Comparison of ENCODE assay signal across 43 mouse cellular contexts in the genomic region with DNA sequence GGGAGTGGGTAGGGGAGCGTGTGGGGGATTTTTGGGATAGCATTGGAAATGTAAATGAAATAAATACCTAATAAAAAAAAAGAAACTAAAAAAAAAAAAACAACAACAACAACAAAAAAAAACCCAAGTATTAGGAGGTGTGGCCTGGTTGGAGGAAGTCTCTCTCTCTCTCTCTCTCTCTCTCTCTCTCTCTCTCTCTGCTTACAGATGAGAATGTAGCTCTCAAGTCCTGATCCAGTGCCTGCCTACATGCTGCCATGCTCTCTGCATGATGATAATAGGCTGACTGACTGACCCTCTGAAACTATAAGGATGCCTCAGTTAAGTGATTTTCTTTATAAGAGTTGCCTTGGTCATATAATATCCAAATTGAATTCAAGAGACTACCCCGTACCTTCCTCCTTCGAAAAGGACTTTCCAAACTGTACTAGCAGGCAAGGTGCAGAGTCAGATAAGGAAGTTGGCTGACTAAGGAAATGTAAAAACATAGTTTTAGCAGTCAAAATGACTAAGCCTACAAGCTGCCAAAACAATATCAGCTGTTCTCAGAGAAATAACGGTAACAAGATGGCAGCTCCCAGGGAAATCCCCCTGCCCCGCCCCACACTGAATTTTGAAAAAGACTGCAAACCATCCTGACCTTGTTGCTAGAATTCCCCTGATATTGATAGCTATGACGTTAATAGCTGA. TPM values are rescaled to one million over a fixed set of nuclear protein-coding genes. Genes with fewer than 3 reads are reported as not detected.
DNase-seq lines count a peak whose midpoint lies in the region; ATAC-seq and TF ChIP-seq lines count a peak whose summit lies in the region.
"Had no signal": no experiment of that assay in that cellular context is flagged by ENCODE, and none has a peak within 500 bp of the region (broad histone marks: within the 10 kb centered on the region; RNA-seq: fewer than 3 reads in every experiment).

No protein-coding gene starts in this region.

- no peaks in the 10 kb centered on the region for H3K27me3 ChIP-seq in CH12.LX (replicated peaks)
- no peaks in the 10 kb centered on the region for H3K27me3 ChIP-seq in MEL (ENCODE audit: control insufficient read depth in 1 of 2, insufficient read depth in 2 of 2, low read length in 2 of 2)
- no peaks in the 10 kb centered on the region for H3K27me3 ChIP-seq in liver, postnatal 0 days (ENCODE audit: insufficient read depth, low read length)
- no peaks in the 10 kb centered on the region for H3K27me3 ChIP-seq in cerebellum, adult 2 months (ENCODE audit: control insufficient read depth, insufficient read depth, low read length)
- no peaks in the 10 kb centered on the region for H3K27me3 ChIP-seq in kidney, adult 2 months (replicated peaks; ENCODE audit: control insufficient read depth, insufficient read depth, low read length)
- H3K27me3 ChIP-seq: forebrain, embryonic 15.5 days; limb, embryonic 15.5 days; midbrain, embryonic 15.5 days had no signal

- peaks cover 4 to 51% of the 10 kb centered on the region in 2 experiments for H3K4me1 ChIP-seq in CH12.LX (ENCODE audit: control insufficient read depth in 1 of 2, insufficient read depth in 2 of 2)
- peaks cover 0 to 3% of the 10 kb centered on the region in 2 experiments; a peak in 3 of 4 replicates for H3K4me1 ChIP-seq in MEL (ENCODE audit: control insufficient read depth in 1 of 2, insufficient read depth in 2 of 2, low read length in 2 of 2)
- H3K4me1 ChIP-seq in liver, postnatal 0 days (ENCODE audit: insufficient read depth): peaks cover 9% of the 10 kb centered on the region
- H3K4me1 ChIP-seq in cerebellum, adult 2 months (ENCODE audit: control insufficient read depth, insufficient read depth, low read length): 0 out of 2 replicates have a peak, but pooled peaks cover 3% of the 10 kb centered on the region
- H3K4me1 ChIP-seq in kidney, adult 2 months (ENCODE audit: control insufficient read depth, insufficient read depth, low read length): no peaks in the 10 kb centered on the region

- H3K79me2 ChIP-seq in CH12.LX (replicated peaks; ENCODE audit: control insufficient read depth, extremely low read depth, insufficient read depth, poor library complexity, severe bottlenecking): no peaks in the 10 kb centered on the region
- H3K79me2 ChIP-seq in MEL (ENCODE audit: control insufficient read depth, insufficient read depth, low read length, poor library complexity): no peaks in the 10 kb centered on the region

- no peak overlapping the region for H3K27ac ChIP-seq in CH12.LX (ENCODE audit: insufficient read depth, low read depth)
- peak overlapping the region; percentile 96 for H3K27ac ChIP-seq in MEL (ENCODE audit: control insufficient read depth, low read depth, low read length)
- H3K27ac ChIP-seq in liver, postnatal 0 days (ENCODE audit: low read depth): no peak overlapping the region
- no peak overlapping the region for H3K27ac ChIP-seq in cerebellum, adult 2 months (ENCODE audit: insufficient read depth, low read length)
- no peak overlapping the region for H3K27ac ChIP-seq in kidney, adult 2 months (ENCODE audit: insufficient read depth, low read depth, low read length)
- H3K27ac ChIP-seq: forebrain, embryonic 10.5 days; forebrain, embryonic 15.5 days; gastrocnemius, adult 2 months; heart, adult 2 months; heart, embryonic 13.5 days; intestine, embryonic 15.5 days; limb, embryonic 10.5 days; limb, embryonic 15.5 days; macrophage; midbrain, embryonic 10.5 days; midbrain, embryonic 15.5 days; neural tube, embryonic 12.5 days had no signal

- dilution Hi-C loops in CH12.LX (cut with MboI; ENCODE audit: extremely low pct_ligation_motif_present, extremely low pct_unique_long_range_greater_than_20kb, low sequenced_read_pairs): no loop called here

- no peak overlapping the region for H3K4me2 ChIP-seq in CH12.LX (ENCODE audit: insufficient read depth, low read depth, poor library complexity, severe bottlenecking)
- H3K4me2 ChIP-seq in liver, postnatal 0 days (ENCODE audit: low read depth, low read length): no peak overlapping the region
- H3K4me2 ChIP-seq: forebrain, embryonic 15.5 days; heart, embryonic 13.5 days; intestine, embryonic 15.5 days; limb, embryonic 15.5 days; midbrain, embryonic 15.5 days; neural tube, embryonic 12.5 days had no signal

- TF ChIP-seq POLR2A in CH12.LX (IDR thresholded peaks at IDR 0.05; ENCODE audit: low read depth, low read length) (no peak), MEL (IDR thresholded peaks at IDR 0.05; ENCODE audit: control insufficient read depth in 1 of 2, insufficient read depth in 1 of 2, low read depth in 1 of 2, low read length in 2 of 2, poor library complexity in 1 of 2) (no peak)
- no peak for TF ChIP-seq POLR2A in cerebellum, adult 2 months (IDR thresholded peaks at IDR 0.05; ENCODE audit: borderline replicate concordance, insufficient read depth, low read length)
- no peak for TF ChIP-seq POLR2A in kidney, adult 2 months (IDR thresholded peaks at IDR 0.05; ENCODE audit: low read depth, low read length)

- in situ Hi-C loops in CH12.LX (cut with MboI; ENCODE audit: low pct_ligation_motif_present, low pct_unique_long_range_greater_than_20kb, low sequenced_read_pairs): no loop called here

- H3K9me3 ChIP-seq in CH12.LX (replicated peaks; ENCODE audit: low read length) (peaks cover 4% of the 10 kb centered on the region), MEL (replicated peaks; ENCODE audit: insufficient read depth, low read length) (no peaks in the 10 kb centered on the region)
- no peaks in the 10 kb centered on the region for H3K9me3 ChIP-seq in liver, postnatal 0 days (ENCODE audit: low read length)
- H3K9me3 ChIP-seq: forebrain, embryonic 10.5 days; forebrain, embryonic 15.5 days; heart, embryonic 13.5 days; intestine, embryonic 15.5 days; limb, embryonic 10.5 days; limb, embryonic 15.5 days; midbrain, embryonic 10.5 days; midbrain, embryonic 15.5 days; neural tube, embryonic 12.5 days had no signal

- 53% methylated on average over 6 of the region's 6 CpGs for WGBS in liver, postnatal 0 days (ENCODE audit: insufficient replicate concordance)
- 91% methylated on average over 6 of the region's 6 CpGs for WGBS in cerebellum, adult 2 months
- 88% methylated on average over 6 of the region's 6 CpGs for WGBS in kidney, adult 2 months

- TF ChIP-seq CTCF in CH12.LX (conservative IDR thresholded peaks at IDR 0.05 in 1 of 2, IDR thresholded peaks at IDR 0.05 in 1 of 2; ENCODE audit: low read depth in 2 of 2, low read length in 2 of 2) (no peak), MEL (IDR thresholded peaks at IDR 0.05 in 2 of 3, conservative IDR thresholded peaks at IDR 0.05 in 1 of 3; ENCODE audit: control insufficient read depth in 1 of 3, insufficient read depth in 1 of 3, low read depth in 2 of 3, low read length in 3 of 3, poor library complexity in 1 of 3, severe bottlenecking in 1 of 3) (no peak)
- TF ChIP-seq CTCF in liver, postnatal 0 days (IDR thresholded peaks at IDR 0.05; ENCODE audit: low read depth): no peak
- no peak for TF ChIP-seq CTCF in cerebellum, adult 2 months (IDR thresholded peaks at IDR 0.05; ENCODE audit: borderline replicate concordance, insufficient read depth, low read depth, low read length)
- TF ChIP-seq CTCF in kidney, adult 2 months (conservative IDR thresholded peaks at IDR 0.05; ENCODE audit: insufficient read depth, insufficient read length, low read depth, low read length): no peak

- H3K9ac ChIP-seq in CH12.LX (ENCODE audit: insufficient read depth, low read depth): no peak overlapping the region
- peak overlapping the region; percentile 20; the same call in 1 of the 2 replicates for H3K9ac ChIP-seq in MEL (ENCODE audit: control insufficient read depth, low read depth, low read length, poor library complexity, severe bottlenecking)
- H3K9ac ChIP-seq in liver, postnatal 0 days (replicated peaks): no peak overlapping the region
- H3K9ac ChIP-seq: forebrain, embryonic 15.5 days; heart, embryonic 13.5 days; intestine, embryonic 15.5 days; limb, embryonic 15.5 days; midbrain, embryonic 15.5 days; neural tube, embryonic 12.5 days had no signal

- H3K36me3 ChIP-seq in CH12.LX (replicated peaks in 1 of 2; ENCODE audit: control insufficient read depth in 1 of 2, insufficient read depth in 1 of 2, low read length in 1 of 2) (peaks cover 6 to 8% of the 10 kb centered on the region in 2 experiments), MEL (ENCODE audit: control insufficient read depth in 1 of 2, insufficient read depth in 2 of 2, low read length in 2 of 2) (peaks cover 0 to 10% of the 10 kb centered on the region in 2 experiments; a peak in 2 of 4 replicates)
- H3K36me3 ChIP-seq in liver, postnatal 0 days (replicated peaks; ENCODE audit: insufficient read depth, low read length): no peaks in the 10 kb centered on the region
- no peaks in the 10 kb centered on the region for H3K36me3 ChIP-seq in kidney, adult 2 months (ENCODE audit: control insufficient read depth, insufficient read depth, low read length)
- H3K36me3 ChIP-seq: forebrain, embryonic 10.5 days; forebrain, embryonic 15.5 days; heart, embryonic 13.5 days; intestine, embryonic 15.5 days; limb, embryonic 10.5 days; limb, embryonic 15.5 days; midbrain, embryonic 10.5 days; midbrain, embryonic 15.5 days; neural tube, embryonic 12.5 days had no signal

- ATAC-seq in erythroblast, adult 5-6 weeks (replicated peaks; ENCODE audit: low FRiP score, poor library complexity, severe bottlenecking): peak; percentile 68
- ATAC-seq in liver, postnatal 0 days: peak; percentile 68
- ATAC-seq: forebrain, embryonic 15.5 days; hindbrain, embryonic 16.5 days; intestine, embryonic 15.5 days; midbrain, embryonic 15.5 days had no signal

- no peak for DNase-seq in CH12.LX (ENCODE audit: extremely low read depth)
- peak; percentile 91 for DNase-seq in MEL (ENCODE audit: low read depth, low spot score)
- no peak for DNase-seq in liver, postnatal 0 days
- no peak for DNase-seq in kidney, postnatal 10 days
- no peak for DNase-seq in cerebellum, adult 2 months
- DNase-seq in kidney, adult 2 months: no peak
- DNase-seq: adrenal gland, postnatal 25 days; cerebellum, adult 8-10 months; cerebellum, postnatal 25 days; gastrocnemius, adult 2 months; gastrocnemius, postnatal 36 days; heart, adult 2 months; heart, postnatal 10 days; kidney, adult 8-10 months; kidney, postnatal 14 days; lung, adult 2 months; lung, postnatal 10 days; right cerebral cortex, adult 18-20 months; thymus, postnatal 4 days had no signal

- no peak for TF ChIP-seq RAD21 in CH12.LX (IDR thresholded peaks at IDR 0.05; ENCODE audit: low read depth, low read length)
- TF ChIP-seq RAD21 in MEL (IDR thresholded peaks at IDR 0.05; ENCODE audit: low read depth, low read length): no peak

- no peak overlapping the region for H3K4me3 ChIP-seq in CH12.LX (replicated peaks in 1 of 3; ENCODE audit: low read depth in 2 of 3, low read length in 2 of 3, poor library complexity in 1 of 3)
- H3K4me3 ChIP-seq in MEL (ENCODE audit: control insufficient read depth in 1 of 2, insufficient read depth in 1 of 2, low read depth in 2 of 2, low read length in 2 of 2): peak overlapping the region in 1 of 2 experiments; percentile 39; a peak in 2 of 4 replicates
- H3K4me3 ChIP-seq in liver, postnatal 0 days (ENCODE audit: low read depth, low read length): no peak overlapping the region
- H3K4me3 ChIP-seq in cerebellum, adult 2 months (replicated peaks; ENCODE audit: insufficient read depth, low read depth, low read length): no peak overlapping the region
- H3K4me3 ChIP-seq in kidney, adult 2 months (ENCODE audit: insufficient read depth, low read depth, low read length): no peak overlapping the region
- H3K4me3 ChIP-seq: forebrain, embryonic 10.5 days; forebrain, embryonic 15.5 days; gastrocnemius, adult 2 months; heart, adult 2 months; heart, embryonic 13.5 days; intestine, embryonic 15.5 days; limb, embryonic 10.5 days; limb, embryonic 15.5 days; midbrain, embryonic 10.5 days; midbrain, embryonic 15.5 days; myocyte; neural tube, embryonic 12.5 days had no signal

- TF ChIP-seq EP300 in CH12.LX (IDR thresholded peaks at IDR 0.05; ENCODE audit: low read length) (no peak), MEL (IDR thresholded peaks at IDR 0.05; ENCODE audit: low read depth in 1 of 2, low read length in 2 of 2) (peak; percentile 92 to 94)
- peak; percentile 89 for TF ChIP-seq EP300 in liver, postnatal 0 days (IDR thresholded peaks at IDR 0.05; ENCODE audit: low read depth)

RNA-seq across cellular contexts. Expression of a gene that starts 8.2 kb away (rescaled TPM):
- total RNA-seq in CH12.LX (2012; rRNA removed): not detected in 2 replicates
- total RNA-seq in CH12.LX (2014; rRNA removed): not detected in 2 replicates
- 0.19 TPM in 1 of 2 replicates, not detected in the other for polyA plus RNA-seq in CH12.LX (2012; ENCODE audit: insufficient read length, low read depth)
- total RNA-seq in MEL (2012; rRNA removed): not detected in 2 replicates
- under 1 TPM in 1 of 2 experiments, not detected in 1; 0.06 TPM for polyA plus RNA-seq in MEL (2012; ENCODE audit: insufficient read depth in 1 of 2, insufficient read length in 2 of 2, low read depth in 1 of 2, low replicate concordance in 2 of 2, missing spikeins in 1 of 2)
- not detected in 2 replicates for total RNA-seq in erythroblast, adult 5-6 weeks (2015; ENCODE audit: low replicate concordance)
- total RNA-seq in erythroblast, adult 5-6 weeks (2017; ENCODE audit: low replicate concordance): not detected in 2 replicates
- not detected in 2 replicates for polyA plus RNA-seq in liver, postnatal 0 days (2015; fragmentation: Nextera tagmentation; extraction: Ambion mirVana)
- not detected in 2 replicates for polyA plus RNA-seq in cerebellum, adult 2 months (2012; rRNA removed)
- 0.11 and 0.37 TPM in 2 replicates for polyA plus RNA-seq in kidney, adult 2 months (2012; rRNA removed)
- total RNA-seq: adrenal gland, adult 18-20 months; adrenal gland, postnatal 25 days; gastrocnemius, adult 2 months; gastrocnemius, postnatal 36 days; heart, adult 2 months; heart, postnatal 10 days; layer of hippocampus, adult 18-20 months; layer of hippocampus, postnatal 25 days; left cerebral cortex, adult 8-10 months had no signal
- polyA plus RNA-seq: C2C12; embryonic facial prominence, embryonic 11.5 days; forebrain, embryonic 10.5 days; forebrain, embryonic 15.5 days; frontal cortex, adult 2 months; heart, embryonic 13.5 days; hindbrain, embryonic 11.5 days; hindbrain, embryonic 16.5 days; intestine, embryonic 15.5 days; limb, embryonic 10.5 days; limb, embryonic 15.5 days; macrophage; midbrain, embryonic 10.5 days; midbrain, embryonic 15.5 days; myocyte; neural tube, embryonic 12.5 days; thymus, postnatal 0 days had no signal

RNA-seq across cellular contexts. Expression of a gene that starts 30.4 kb away (rescaled TPM):
- 172 and 205 TPM in 2 replicates for total RNA-seq in CH12.LX (2012; rRNA removed)
- total RNA-seq in CH12.LX (2014; rRNA removed): 133 and 155 TPM in 2 replicates
- 84.9 and 93.4 TPM in 2 replicates for polyA plus RNA-seq in CH12.LX (2012; ENCODE audit: insufficient read length, low read depth)
- total RNA-seq in MEL (2012; rRNA removed): 58.7 and 73.3 TPM in 2 replicates
- 10 to 100 TPM in 1 of 2 experiments, not detected in 1; 39.1 TPM for polyA plus RNA-seq in MEL (2012; ENCODE audit: insufficient read depth in 1 of 2, insufficient read length in 2 of 2, low read depth in 1 of 2, low replicate concordance in 2 of 2, missing spikeins in 1 of 2)
- total RNA-seq in erythroblast, adult 5-6 weeks (2015; ENCODE audit: low replicate concordance): 7.3 and 13.4 TPM in 2 replicates
- total RNA-seq in erythroblast, adult 5-6 weeks (2017; ENCODE audit: low replicate concordance): 23.1 and 47.7 TPM in 2 replicates
- polyA plus RNA-seq in liver, postnatal 0 days (2015; fragmentation: Nextera tagmentation; extraction: Ambion mirVana): 28.2 and 32.1 TPM in 2 replicates
- 4.7 and 5.4 TPM in 2 replicates for polyA plus RNA-seq in cerebellum, adult 2 months (2012; rRNA removed)
- 42.4 and 44.6 TPM in 2 replicates for polyA plus RNA-seq in kidney, adult 2 months (2012; rRNA removed)
- polyA plus RNA-seq: C2C12 had no signal

RNA-seq across cellular contexts. Expression of a gene that starts 45.5 kb away (rescaled TPM):
- total RNA-seq in CH12.LX (2012; rRNA removed): not detected in 2 replicates
- not detected in 2 replicates for total RNA-seq in CH12.LX (2014; rRNA removed)
- not detected in 2 replicates for polyA plus RNA-seq in CH12.LX (2012; ENCODE audit: insufficient read length, low read depth)
- not detected in 2 replicates for total RNA-seq in MEL (2012; rRNA removed)
- polyA plus RNA-seq in MEL (2012; ENCODE audit: insufficient read depth in 1 of 2, insufficient read length in 2 of 2, low read depth in 1 of 2, low replicate concordance in 2 of 2, missing spikeins in 1 of 2): not detected
- not detected in 2 replicates for total RNA-seq in erythroblast, adult 5-6 weeks (2015; ENCODE audit: low replicate concordance)
- total RNA-seq in erythroblast, adult 5-6 weeks (2017; ENCODE audit: low replicate concordance): not detected in 2 replicates
- not detected in 2 replicates for polyA plus RNA-seq in liver, postnatal 0 days (2015; fragmentation: Nextera tagmentation; extraction: Ambion mirVana)
- 0.21 and 0.26 TPM in 2 replicates for polyA plus RNA-seq in cerebellum, adult 2 months (2012; rRNA removed)
- polyA plus RNA-seq in kidney, adult 2 months (2012; rRNA removed): not detected in 2 replicates
- total RNA-seq: adrenal gland, adult 18-20 months; adrenal gland, postnatal 25 days; gastrocnemius, adult 2 months; gastrocnemius, postnatal 36 days; heart, adult 2 months; heart, postnatal 10 days; layer of hippocampus, adult 18-20 months; layer of hippocampus, postnatal 25 days; left cerebral cortex, adult 8-10 months had no signal
- polyA plus RNA-seq: C2C12; embryonic facial prominence, embryonic 11.5 days; forebrain, embryonic 10.5 days; forebrain, embryonic 15.5 days; frontal cortex, adult 2 months; heart, adult 2 months; hindbrain, embryonic 11.5 days; intestine, embryonic 15.5 days; limb, embryonic 10.5 days; lung, adult 2 months; macrophage; midbrain, embryonic 10.5 days; myocyte; neural tube, embryonic 12.5 days; spleen, adult 2 months; testis, adult 2 months; thymus, postnatal 0 days had no signal

RNA-seq across cellular contexts. Expression of a gene that starts 50.3 kb away (rescaled TPM):
- total RNA-seq in CH12.LX (2012; rRNA removed) (107 and 136 TPM in 2 replicates), CH12.LX (2014; rRNA removed) (91.0 and 105 TPM in 2 replicates), MEL (2012; rRNA removed) (125 and 137 TPM in 2 replicates)
- polyA plus RNA-seq in CH12.LX (2012; ENCODE audit: insufficient read length, low read depth) (197 and 199 TPM in 2 replicates), MEL (2012; ENCODE audit: insufficient read depth in 1 of 2, insufficient read length in 2 of 2, low read depth in 1 of 2, low replicate concordance in 2 of 2, missing spikeins in 1 of 2) (100 to 1,000 TPM in 1 of 2 experiments, 10 to 100 TPM in 1; 57.8 to 204 TPM)
- 20.5 and 20.6 TPM in 2 replicates for total RNA-seq in erythroblast, adult 5-6 weeks (2015; ENCODE audit: low replicate concordance)
- 5.8 and 6.1 TPM in 2 replicates for total RNA-seq in erythroblast, adult 5-6 weeks (2017; ENCODE audit: low replicate concordance)
- polyA plus RNA-seq in liver, postnatal 0 days (2015; fragmentation: Nextera tagmentation; extraction: Ambion mirVana): 37.6 and 41.6 TPM in 2 replicates
- polyA plus RNA-seq in cerebellum, adult 2 months (2012; rRNA removed): 31.8 and 32.1 TPM in 2 replicates
- 64.7 and 71.4 TPM in 2 replicates for polyA plus RNA-seq in kidney, adult 2 months (2012; rRNA removed)

RNA-seq across cellular contexts. Expression of a gene that starts 50.5 kb away (rescaled TPM):
- total RNA-seq in CH12.LX (2012; rRNA removed): 63.3 and 66.5 TPM in 2 replicates
- total RNA-seq in CH12.LX (2014; rRNA removed): 98.8 and 105 TPM in 2 replicates
- polyA plus RNA-seq in CH12.LX (2012; ENCODE audit: insufficient read length, low read depth): 95.8 and 96.3 TPM in 2 replicates
- 60.9 and 63.4 TPM in 2 replicates for total RNA-seq in MEL (2012; rRNA removed)
- polyA plus RNA-seq in MEL (2012; ENCODE audit: insufficient read depth in 1 of 2, insufficient read length in 2 of 2, low read depth in 1 of 2, low replicate concordance in 2 of 2, missing spikeins in 1 of 2): 10 to 100 TPM in 1 of 2 experiments, not detected in 1; 78.7 TPM
- 21.1 and 25.5 TPM in 2 replicates for total RNA-seq in erythroblast, adult 5-6 weeks (2015; ENCODE audit: low replicate concordance)
- 9.9 and 12.1 TPM in 2 replicates for total RNA-seq in erythroblast, adult 5-6 weeks (2017; ENCODE audit: low replicate concordance)
- polyA plus RNA-seq in liver, postnatal 0 days (2015; fragmentation: Nextera tagmentation; extraction: Ambion mirVana): 19.0 and 21.0 TPM in 2 replicates
- 30.5 and 31.5 TPM in 2 replicates for polyA plus RNA-seq in cerebellum, adult 2 months (2012; rRNA removed)
- polyA plus RNA-seq in kidney, adult 2 months (2012; rRNA removed): 20.0 and 21.7 TPM in 2 replicates
